Mouse (Mus musculus): ENCODE data around the gene Dnajb12. TPM values are rescaled to one million over a fixed set of nuclear protein-coding genes. Genes with fewer than 3 reads are reported as not detected.
A peak's percentile ranks its signal among the peaks of the same experiment; 100 is the strongest.

Gene Dnajb12
- polyA plus RNA-seq, 1 experiment = 44.6 TPM

GRCm38 (mm10) chr10:59903170-59903569 lies 23.8 kb downstream of the Dnajb12 start:
- no peak overlapping the region for H3K4me3 ChIP-seq (ENCODE audit: control insufficient read depth, insufficient read depth, low read length)
- H3K36me3 ChIP-seq (ENCODE audit: control insufficient read depth, insufficient read depth, low read length) = no peaks in the 10 kb centered on the region
- no peak overlapping the region for H3K27ac ChIP-seq (ENCODE audit: control insufficient read depth, insufficient read depth, low read length)
- TF ChIP-seq CTCF (IDR thresholded peaks at IDR 0.05; ENCODE audit: borderline replicate concordance, control insufficient read depth, extremely low read depth, insufficient read depth, low read length, poor library complexity) (no peak), POLR2A (IDR thresholded peaks at IDR 0.05; ENCODE audit: control insufficient read depth, extremely low read depth, insufficient read depth, low read length, poor library complexity) (no peak)
- peaks cover 71% of the 10 kb centered on the region for H3K4me1 ChIP-seq (replicated peaks; ENCODE audit: control insufficient read depth, insufficient read depth, low read length)
- DNase-seq = no peak
- no peaks in the 10 kb centered on the region for H3K27me3 ChIP-seq (ENCODE audit: control insufficient read depth, insufficient read depth, low read length)
- WGBS = 80% methylated on average over 7 of the region's 7 CpGs

DNA sequence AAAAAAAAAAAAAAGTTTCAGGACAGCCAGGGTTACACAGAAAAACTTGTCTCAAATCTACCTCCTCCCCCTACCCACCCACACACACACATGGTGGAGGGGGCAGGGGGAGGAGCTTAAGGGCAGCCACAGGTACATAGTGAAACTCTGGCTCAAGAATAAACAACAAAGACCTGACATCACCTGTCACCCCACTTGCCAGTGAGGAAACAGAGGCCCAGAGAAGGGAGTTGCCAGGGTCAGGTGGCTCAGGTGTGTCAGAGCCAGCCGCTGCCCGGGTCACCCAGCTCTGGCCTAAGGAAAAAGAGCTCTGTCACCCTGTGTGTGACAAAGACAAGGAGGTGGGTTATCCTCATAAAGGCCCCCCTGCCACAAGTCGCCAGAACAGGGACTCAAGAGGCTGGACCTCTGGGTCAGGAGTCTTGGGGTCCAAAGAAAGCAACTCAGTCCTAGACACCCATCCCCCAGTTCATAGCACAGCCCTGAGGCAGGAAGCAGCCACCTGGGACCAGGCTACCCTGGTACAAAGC lies 27.8 kb downstream of the Dnajb12 start:
- Histone ChIP-seq H3K36me3 (ENCODE audit: control insufficient read depth, insufficient read depth, low read length) (no peaks in the 10 kb centered on the region), H3K27me3 (ENCODE audit: control insufficient read depth, insufficient read depth, low read length) (no peaks in the 10 kb centered on the region), H3K27ac (ENCODE audit: control insufficient read depth, insufficient read depth, low read length) (peak overlapping the region; percentile 89), H3K4me3 (ENCODE audit: control insufficient read depth, insufficient read depth, low read length) (no peak overlapping the region), H3K4me1 (replicated peaks; ENCODE audit: control insufficient read depth, insufficient read depth, low read length) (peaks cover 69% of the 10 kb centered on the region)
- DNase-seq = peak; percentile 64
- TF ChIP-seq CTCF (IDR thresholded peaks at IDR 0.05; ENCODE audit: borderline replicate concordance, control insufficient read depth, extremely low read depth, insufficient read depth, low read length, poor library complexity) (no peak), POLR2A (IDR thresholded peaks at IDR 0.05; ENCODE audit: control insufficient read depth, extremely low read depth, insufficient read depth, low read length, poor library complexity) (no peak)
- 53% methylated on average over 3 of the region's 3 CpGs for WGBS

- peak overlapping the region; percentile 94 for H3K27ac ChIP-seq (ENCODE audit: control insufficient read depth, insufficient read depth, low read length)
- whole genome bisulfite sequencing = 0% methylated on average over 7 of the region's 7 CpGs
- no peaks in the 10 kb centered on the region for H3K36me3 ChIP-seq (ENCODE audit: control insufficient read depth, insufficient read depth, low read length)
- H3K4me3 ChIP-seq (ENCODE audit: control insufficient read depth, insufficient read depth, low read length) = no peak overlapping the region
- TF ChIP-seq CTCF (IDR thresholded peaks at IDR 0.05; ENCODE audit: borderline replicate concordance, control insufficient read depth, extremely low read depth, insufficient read depth, low read length, poor library complexity) = no peak
- no peak for TF ChIP-seq POLR2A (IDR thresholded peaks at IDR 0.05; ENCODE audit: control insufficient read depth, extremely low read depth, insufficient read depth, low read length, poor library complexity)
- DNase-seq = peak; percentile 62
- H3K27me3 ChIP-seq (ENCODE audit: control insufficient read depth, insufficient read depth, low read length) = no peaks in the 10 kb centered on the region
- peaks cover 63% of the 10 kb centered on the region for H3K4me1 ChIP-seq (replicated peaks; ENCODE audit: control insufficient read depth, insufficient read depth, low read length)
Observed at GRCm38 (mm10) chr10:59907695-59908299, 28.4 kb downstream of the Dnajb12 start.

DNA sequence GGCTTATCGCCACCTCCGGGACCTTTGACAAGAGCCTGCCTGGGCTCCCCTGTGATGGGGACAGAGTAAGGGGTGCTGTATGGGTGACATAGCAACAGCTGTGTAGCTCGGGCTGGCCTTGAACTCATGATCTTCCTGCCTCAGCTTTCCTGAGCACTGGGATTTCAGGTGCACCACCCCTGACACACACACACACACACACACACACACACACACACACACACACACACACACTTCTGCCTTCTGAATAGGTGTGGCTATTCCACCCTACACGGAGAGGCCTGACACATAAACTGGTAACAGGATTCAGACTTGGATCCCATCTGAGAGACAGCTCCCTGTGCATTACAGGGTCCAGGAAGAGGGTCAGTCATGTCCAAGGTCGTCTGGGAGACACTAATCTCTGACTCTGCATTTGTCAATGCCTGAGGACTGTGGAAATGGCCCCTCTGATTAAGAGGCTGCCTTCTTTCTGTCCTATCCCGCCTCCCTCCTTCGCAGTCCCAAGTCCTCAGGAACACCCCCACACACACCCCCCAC lies 29.5 kb downstream of the Dnajb12 start:
- TF ChIP-seq POLR2A (IDR thresholded peaks at IDR 0.05; ENCODE audit: control insufficient read depth, extremely low read depth, insufficient read depth, low read length, poor library complexity) (no peak), CTCF (IDR thresholded peaks at IDR 0.05; ENCODE audit: borderline replicate concordance, control insufficient read depth, extremely low read depth, insufficient read depth, low read length, poor library complexity) (no peak)
- WGBS = 58% methylated on average over 7 of the region's 7 CpGs
- Histone ChIP-seq H3K27ac (ENCODE audit: control insufficient read depth, insufficient read depth, low read length) (peak overlapping the region; percentile 94), H3K27me3 (ENCODE audit: control insufficient read depth, insufficient read depth, low read length) (no peaks in the 10 kb centered on the region), H3K4me3 (ENCODE audit: control insufficient read depth, insufficient read depth, low read length) (no peak overlapping the region), H3K4me1 (replicated peaks; ENCODE audit: control insufficient read depth, insufficient read depth, low read length) (peaks cover 53% of the 10 kb centered on the region), H3K36me3 (ENCODE audit: control insufficient read depth, insufficient read depth, low read length) (no peaks in the 10 kb centered on the region)
- no peak for DNase-seq

GRCm38 (mm10) chr10:59909357-59909847 lies 30.0 kb downstream of the Dnajb12 start:
- WGBS = 40% methylated on average over 14 of the region's 14 CpGs
- H3K4me3 ChIP-seq (ENCODE audit: control insufficient read depth, insufficient read depth, low read length) = no peak overlapping the region
- no peaks in the 10 kb centered on the region for H3K36me3 ChIP-seq (ENCODE audit: control insufficient read depth, insufficient read depth, low read length)

DNA sequence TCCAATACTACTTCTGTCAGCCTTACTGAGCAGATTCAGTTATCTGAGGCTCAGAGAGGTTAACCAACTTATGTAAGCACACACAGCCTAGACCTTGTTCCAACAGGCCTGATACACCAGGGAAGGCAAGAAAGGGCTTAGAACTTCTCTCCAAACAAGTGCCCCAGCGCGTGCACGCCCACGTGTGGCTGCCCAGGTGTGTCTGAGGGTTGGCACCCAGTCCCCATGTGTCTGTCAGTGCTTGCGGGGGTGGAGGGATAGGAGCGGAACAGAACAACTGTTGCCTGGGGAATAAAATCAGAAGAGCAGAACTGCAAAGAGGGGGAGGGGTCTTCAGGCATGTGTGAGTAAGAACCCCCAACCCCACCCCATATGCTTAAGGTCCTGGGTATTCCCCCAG lies 31.7 kb downstream of the Dnajb12 start:
- DNase-seq = peak; percentile 89
- Histone ChIP-seq H3K4me3 (ENCODE audit: control insufficient read depth, insufficient read depth, low read length) (peak overlapping the region; percentile 31), H3K27ac (ENCODE audit: control insufficient read depth, insufficient read depth, low read length) (peak overlapping the region; percentile 33), H3K36me3 (ENCODE audit: control insufficient read depth, insufficient read depth, low read length) (no peaks in the 10 kb centered on the region), H3K27me3 (ENCODE audit: control insufficient read depth, insufficient read depth, low read length) (no peaks in the 10 kb centered on the region), H3K4me1 (replicated peaks; ENCODE audit: control insufficient read depth, insufficient read depth, low read length) (peaks cover 63% of the 10 kb centered on the region)
- TF ChIP-seq CTCF (IDR thresholded peaks at IDR 0.05; ENCODE audit: borderline replicate concordance, control insufficient read depth, extremely low read depth, insufficient read depth, low read length, poor library complexity) = peak; percentile 52; the same call in 1 of the 2 replicates
- no peak for TF ChIP-seq POLR2A (IDR thresholded peaks at IDR 0.05; ENCODE audit: control insufficient read depth, extremely low read depth, insufficient read depth, low read length, poor library complexity)
- 1% methylated on average over 6 of the region's 6 CpGs for WGBS

More at GRCm38 (mm10) chr10:59909357-59909847, 30.0 kb downstream of the Dnajb12 start:
- TF ChIP-seq CTCF (IDR thresholded peaks at IDR 0.05; ENCODE audit: borderline replicate concordance, control insufficient read depth, extremely low read depth, insufficient read depth, low read length, poor library complexity) = no peak
- no peak for TF ChIP-seq POLR2A (IDR thresholded peaks at IDR 0.05; ENCODE audit: control insufficient read depth, extremely low read depth, insufficient read depth, low read length, poor library complexity)
- Histone ChIP-seq H3K4me1 (replicated peaks; ENCODE audit: control insufficient read depth, insufficient read depth, low read length) (peaks cover 53% of the 10 kb centered on the region), H3K27me3 (ENCODE audit: control insufficient read depth, insufficient read depth, low read length) (no peaks in the 10 kb centered on the region), H3K27ac (ENCODE audit: control insufficient read depth, insufficient read depth, low read length) (no peak overlapping the region; the same call in 1 of the 2 replicates)
- no peak for DNase-seq
